ENCODE assay signal across 8 mouse cellular contexts in genomic region chr6:73314923-73315603, GRCm38 (mm10).
DNase-seq lines count a peak whose midpoint lies in the region; ATAC-seq lines count a peak whose summit lies in the region.

No protein-coding gene starts in this region.

- peak; percentile 73 for ATAC-seq in heart, embryonic 11.5 days (replicated peaks; ENCODE audit: insufficient number of reproducible peaks, low FRiP score, low TSS enrichment)
- ATAC-seq in kidney, embryonic 14.5 days (ENCODE audit: low FRiP score, low TSS enrichment): peak; percentile 91
- ATAC-seq in liver, embryonic 13.5 days (ENCODE audit: low read depth): no peak

- H3K4me2 ChIP-seq in heart, embryonic 11.5 days: peak overlapping the region; percentile 74
- peak overlapping the region; percentile 56 for H3K4me2 ChIP-seq in kidney, embryonic 14.5 days (replicated peaks; ENCODE audit: low read depth, low read length)
- peak overlapping the region; percentile 42 for H3K4me2 ChIP-seq in liver, embryonic 13.5 days

- under 1% methylated on average over 17 of the region's 17 CpGs for WGBS in embryonic facial prominence, embryonic 10.5 days
- under 1% methylated on average over 17 of the region's 17 CpGs for WGBS in heart, embryonic 11.5 days (ENCODE audit: insufficient replicate concordance)
- 0% methylated on average over 17 of the region's 17 CpGs for WGBS in kidney, embryonic 14.5 days
- 3% methylated on average over 17 of the region's 17 CpGs for WGBS in liver, embryonic 13.5 days (ENCODE audit: insufficient replicate concordance)

- peak overlapping the region; percentile 65 for H3K9ac ChIP-seq in heart, embryonic 11.5 days (ENCODE audit: low read depth, low read length)
- H3K9ac ChIP-seq in kidney, embryonic 14.5 days (ENCODE audit: low read depth, low read length): peak overlapping the region; percentile 53
- no peak overlapping the region for H3K9ac ChIP-seq in liver, embryonic 13.5 days

- peak overlapping the region; percentile 63 for H3K4me3 ChIP-seq in embryonic facial prominence, embryonic 10.5 days
- H3K4me3 ChIP-seq in heart, embryonic 11.5 days (ENCODE audit: low read depth, low read length): peak overlapping the region; percentile 52
- H3K4me3 ChIP-seq in kidney, embryonic 14.5 days (ENCODE audit: low read length): peak overlapping the region; percentile 44
- H3K4me3 ChIP-seq in liver, embryonic 13.5 days (replicated peaks): peak overlapping the region; percentile 41

- H3K27me3 ChIP-seq in embryonic facial prominence, embryonic 10.5 days (replicated peaks; ENCODE audit: low read depth, poor library complexity, severe bottlenecking): no peaks in the 10 kb centered on the region
- H3K27me3 ChIP-seq in heart, embryonic 11.5 days (ENCODE audit: control insufficient read depth, insufficient read depth, low read length): no peaks in the 10 kb centered on the region
- no peaks in the 10 kb centered on the region for H3K27me3 ChIP-seq in kidney, embryonic 14.5 days (ENCODE audit: control insufficient read depth, insufficient read depth, low read length)
- no peaks in the 10 kb centered on the region for H3K27me3 ChIP-seq in liver, embryonic 13.5 days

- no peaks in the 10 kb centered on the region for H3K36me3 ChIP-seq in embryonic facial prominence, embryonic 10.5 days (replicated peaks)
- H3K36me3 ChIP-seq in heart, embryonic 11.5 days (ENCODE audit: control insufficient read depth, insufficient read depth, low read length): no peaks in the 10 kb centered on the region
- no peaks in the 10 kb centered on the region for H3K36me3 ChIP-seq in kidney, embryonic 14.5 days (ENCODE audit: control insufficient read depth, insufficient read depth, low read length)
- H3K36me3 ChIP-seq in liver, embryonic 13.5 days: no peaks in the 10 kb centered on the region

- peaks cover 9% of the 10 kb centered on the region for H3K4me1 ChIP-seq in embryonic facial prominence, embryonic 10.5 days
- H3K4me1 ChIP-seq in heart, embryonic 11.5 days (ENCODE audit: control insufficient read depth, insufficient read depth, low read length): no peaks in the 10 kb centered on the region
- H3K4me1 ChIP-seq in kidney, embryonic 14.5 days (ENCODE audit: control insufficient read depth, insufficient read depth, low read length): no peaks in the 10 kb centered on the region
- H3K4me1 ChIP-seq in liver, embryonic 13.5 days (replicated peaks): no peaks in the 10 kb centered on the region

- peak; percentile 59 for DNase-seq in 3T3-L1 (ENCODE audit: low read depth, low spot score)
- peak; percentile 53 to 56 for DNase-seq in adrenal gland, adult 18-20 months (ENCODE audit: low spot score in 2 of 2)
- peak; percentile 91 for DNase-seq in embryonic facial prominence, embryonic 10.5 days (ENCODE audit: low spot score)
- no peak for DNase-seq in liver, embryonic 13.5 days
- DNase-seq in natural killer cell, adult 2 months (ENCODE audit: low spot score in 2 of 2): peak; percentile 1 to 16
- peak; percentile 2 to 5 for DNase-seq in thymus, adult 18-20 months

- peak overlapping the region; percentile 85 for H3K27ac ChIP-seq in embryonic facial prominence, embryonic 10.5 days (replicated peaks)
- peak overlapping the region; percentile 66; the same call in 1 of the 2 replicates for H3K27ac ChIP-seq in heart, embryonic 11.5 days (ENCODE audit: low read depth, low read length)
- H3K27ac ChIP-seq in kidney, embryonic 14.5 days (ENCODE audit: low read depth, low read length): peak overlapping the region; percentile 66
- no peak overlapping the region for H3K27ac ChIP-seq in liver, embryonic 13.5 days

- H3K9me3 ChIP-seq in embryonic facial prominence, embryonic 10.5 days: no peaks in the 10 kb centered on the region
- H3K9me3 ChIP-seq in heart, embryonic 11.5 days (replicated peaks; ENCODE audit: control insufficient read depth, low read length): no peaks in the 10 kb centered on the region
- H3K9me3 ChIP-seq in kidney, embryonic 14.5 days (ENCODE audit: control insufficient read depth, low read length): no peaks in the 10 kb centered on the region
- H3K9me3 ChIP-seq in liver, embryonic 13.5 days (replicated peaks): no peaks in the 10 kb centered on the region
